Mouse (Mus musculus) thymus, adult 2 months (tissue): ENCODE measurements around the gene Zmiz1. TPM values are rescaled to one million over a fixed set of nuclear protein-coding genes. Genes with fewer than 3 reads are reported as not detected.

Experiments
- DNase-seq: peaks from one replicate; pipeline ENCODE4 v3.0.0; 2021
- H3K27ac ChIP-seq: fragments of 200-500 bp; 2 replicates; pipeline ENCODE4 v1.5.1; 2012; ENCODE audit warnings: low read length, control low read depth; ENCODE audit not compliant: control insufficient read depth, insufficient read depth
- H3K27me3 ChIP-seq: fragments of 200-500 bp; 2 replicates; pipeline ENCODE4 v1.6.1; 2012; ENCODE audit warnings: mild to moderate bottlenecking, low read length, moderate library complexity, mixed read lengths; ENCODE audit not compliant: control insufficient read depth, insufficient read depth
- H3K36me3 ChIP-seq: fragments of 200-500 bp; 2 replicates; pipeline ENCODE4 v1.6.1; 2012; ENCODE audit warnings: mild to moderate bottlenecking, low read length, moderate library complexity; ENCODE audit not compliant: control insufficient read depth, insufficient read depth
- H3K4me1 ChIP-seq: fragments of 200-500 bp; replicated peaks from 2 replicates; pipeline ENCODE4 v1.6.1; 2012; ENCODE audit warnings: low read length; ENCODE audit not compliant: control insufficient read depth, insufficient read depth
- H3K4me3 ChIP-seq: fragments of 200-500 bp; 2 replicates; pipeline ENCODE4 v1.5.1; 2012; ENCODE audit warnings: mild to moderate bottlenecking, low read length, control low read depth, moderate library complexity; ENCODE audit not compliant: control insufficient read depth, insufficient read depth
- CTCF ChIP-seq: fragments of 200-500 bp; IDR thresholded peaks from 2 replicates; pipeline ENCODE4 v1.5.1; 2012; ENCODE audit warnings: mild to moderate bottlenecking, control low read depth, low read length, moderate library complexity, borderline replicate concordance; ENCODE audit not compliant: control insufficient read depth, poor library complexity, insufficient read depth; ENCODE audit errors: extremely low read depth
- POLR2A ChIP-seq: fragments of 200-500 bp; IDR thresholded peaks from 2 replicates; pipeline ENCODE4 v1.6.1; 2012; ENCODE audit warnings: mild to moderate bottlenecking, low read length, control low read depth, moderate library complexity; ENCODE audit not compliant: control insufficient read depth, poor library complexity, insufficient read depth; ENCODE audit errors: extremely low read depth
- WGBS: fragments of 180-500 bp; shearing (Covaris S2); methylation state at CpG from one replicate; pipeline ENCODE4 v1.1.7; 2018; 5-methylcytosine and 5-hydroxymethylcytosine counted together
- polyA plus RNA-seq: library from polyadenylated mRNA; depleted of rRNA; stranded (reverse); fragments of >200 nt; gene quantifications from 2 replicates; pipeline ENCODE4 v1.2.3, GENCODE M21; 2012; rRNA removed

Gene Zmiz1
- 58.9 and 93.6 TPM in 2 replicates for polyA plus RNA-seq

DNA sequence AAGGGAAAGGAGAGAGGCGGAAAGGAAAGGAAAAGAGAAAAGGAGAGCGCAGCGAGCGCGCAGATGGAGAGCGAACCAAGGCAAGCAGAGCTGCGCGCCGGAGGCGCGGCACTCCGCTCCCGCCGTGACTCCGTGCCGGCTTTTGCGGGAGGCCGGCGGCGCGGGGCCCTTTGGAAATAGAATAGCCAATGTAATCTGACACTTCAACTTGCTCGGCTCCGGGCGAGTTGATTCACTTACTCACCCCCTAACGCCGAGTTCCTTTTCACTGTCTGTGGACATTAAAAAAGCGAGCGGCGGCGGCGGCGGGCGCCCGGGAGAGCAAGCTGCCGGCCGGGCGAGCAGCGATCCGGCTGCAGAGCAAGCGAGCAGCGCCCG lies at the start of gene Zmiz1:
TSS of gene Zmiz1 (plus strand) at position 170 of the 378 bp plus-strand sequence.
- peak; percentile 84 for DNase-seq
- peak; percentile 27; the same call in 1 of the 2 replicates for TF ChIP-seq POLR2A
- TF ChIP-seq CTCF: no peak
- Histone ChIP-seq H3K27me3 (no peaks in the 10 kb centered on the region), H3K4me1 (peaks cover 31% of the 10 kb centered on the region), H3K4me3 (peak within 1 kb of the TSS; percentile 86), H3K27ac (peak within 1 kb of the TSS; percentile 62), H3K36me3 (no peaks in the 10 kb centered on the region)
- under 1% methylated on average over 42 of the region's 42 CpGs for WGBS

GRCm38 (mm10) chr14:25411848-25412527 lies 47.0 kb upstream of the Zmiz1 start:
- Histone ChIP-seq H3K4me1 (peaks cover 14% of the 10 kb centered on the region), H3K27me3 (no peaks in the 10 kb centered on the region), H3K27ac (no peak overlapping the region), H3K4me3 (no peak overlapping the region), H3K36me3 (no peaks in the 10 kb centered on the region)
- DNase-seq: no peak
- TF ChIP-seq POLR2A (no peak), CTCF (no peak)
- WGBS: 94% methylated on average over 9 of the region's 9 CpGs

GRCm38 (mm10) chr14:25412811-25413210 lies 46.2 kb upstream of the Zmiz1 start:
- Histone ChIP-seq H3K4me3 (no peak overlapping the region), H3K4me1 (peaks cover 14% of the 10 kb centered on the region), H3K27ac (no peak overlapping the region), H3K36me3 (no peaks in the 10 kb centered on the region), H3K27me3 (no peaks in the 10 kb centered on the region)
- TF ChIP-seq CTCF (no peak), POLR2A (no peak)
- DNase-seq: no peak
- WGBS: 97% methylated on average over 10 of the region's 10 CpGs

DNA sequence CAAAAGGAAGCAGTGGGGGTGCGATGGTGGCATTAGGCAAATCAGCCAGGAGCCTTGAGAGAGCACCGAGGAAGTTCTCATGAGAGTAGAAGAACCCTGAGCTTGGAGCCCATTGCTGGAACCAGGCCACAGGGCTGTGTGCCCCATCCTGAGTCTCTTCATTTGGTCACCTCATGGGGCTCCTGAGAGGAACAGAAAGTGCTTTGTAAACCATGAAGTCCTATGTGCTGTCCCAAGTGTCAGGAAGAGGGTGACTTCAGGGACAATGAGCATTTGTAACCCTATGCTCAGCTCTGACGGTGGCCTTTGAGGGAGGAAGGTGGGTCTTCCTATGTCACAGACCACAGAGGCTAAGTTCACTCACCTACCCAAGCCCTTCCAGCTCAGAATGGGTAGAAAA lies 45.5 kb upstream of the Zmiz1 start:
- Histone ChIP-seq H3K4me1 (peaks cover 14% of the 10 kb centered on the region), H3K36me3 (no peaks in the 10 kb centered on the region), H3K27me3 (no peaks in the 10 kb centered on the region), H3K27ac (no peak overlapping the region), H3K4me3 (no peak overlapping the region)
- 85% methylated on average over 3 of the region's 3 CpGs for WGBS
- TF ChIP-seq POLR2A (no peak), CTCF (no peak)
- no peak for DNase-seq

DNA sequence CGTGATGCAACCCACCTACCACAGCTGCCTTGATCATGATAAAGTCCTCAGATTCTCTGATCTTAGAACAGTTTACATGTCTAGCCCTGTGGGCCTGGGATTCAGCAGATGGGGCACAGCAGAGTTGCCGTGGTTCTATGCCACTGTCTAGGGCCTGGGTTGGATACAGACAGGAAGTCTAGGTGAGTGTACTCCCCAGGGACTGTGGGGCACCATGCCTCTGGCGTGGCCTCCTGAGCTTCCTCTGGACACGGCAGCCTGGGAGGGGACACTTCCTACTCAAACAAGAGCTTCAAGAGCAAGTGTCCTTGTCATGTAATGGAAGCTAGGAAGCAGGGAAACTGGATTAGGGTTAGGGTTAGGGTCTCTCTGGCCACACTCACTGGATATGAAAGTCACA lies 44.9 kb upstream of the Zmiz1 start:
- Histone ChIP-seq H3K36me3 (no peaks in the 10 kb centered on the region), H3K27ac (no peak overlapping the region), H3K27me3 (no peaks in the 10 kb centered on the region), H3K4me1 (peaks cover 15% of the 10 kb centered on the region), H3K4me3 (no peak overlapping the region)
- 46% methylated on average over 4 of the region's 4 CpGs for WGBS
- no peak for DNase-seq
- TF ChIP-seq POLR2A: no peak

GRCm38 (mm10) chr14:25420001-25420690 lies 38.8 kb upstream of the Zmiz1 start:
- peak; percentile 39 for DNase-seq
- Histone ChIP-seq H3K27ac (peak overlapping the region; percentile 80), H3K4me1 (peaks cover 28% of the 10 kb centered on the region), H3K27me3 (no peaks in the 10 kb centered on the region; the same call in 1 of the 2 replicates), H3K4me3 (no peak overlapping the region), H3K36me3 (no peaks in the 10 kb centered on the region)
- 46% methylated on average over 7 of the region's 7 CpGs for WGBS
- TF ChIP-seq POLR2A (no peak), CTCF (no peak)

DNA sequence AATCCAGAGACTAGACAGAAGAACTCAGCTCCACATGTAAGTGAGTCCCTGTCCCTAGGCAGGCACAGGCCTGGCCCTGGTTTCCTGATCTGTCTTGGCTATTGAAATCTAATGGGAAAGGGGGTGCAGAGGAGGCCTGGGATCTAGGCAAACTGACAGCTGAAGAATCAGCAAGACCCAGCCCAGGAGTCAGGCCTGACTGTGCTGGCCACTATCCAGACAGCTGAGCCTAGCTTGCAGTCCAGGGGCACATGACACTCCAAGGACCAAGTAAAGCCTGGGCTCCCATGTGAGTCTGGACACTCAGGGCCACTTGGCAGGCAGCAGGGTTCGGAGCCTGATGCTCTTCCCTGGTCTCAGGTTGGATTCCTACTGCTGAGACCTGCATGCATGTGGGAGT lies 38.0 kb upstream of the Zmiz1 start:
- Histone ChIP-seq H3K4me1 (peaks cover 28% of the 10 kb centered on the region), H3K27me3 (no peaks in the 10 kb centered on the region; the same call in 1 of the 2 replicates), H3K36me3 (no peaks in the 10 kb centered on the region), H3K4me3 (no peak overlapping the region), H3K27ac (peak overlapping the region; percentile 80)
- no peak for DNase-seq
- no peak for TF ChIP-seq CTCF
- no peak for TF ChIP-seq POLR2A
- 96% methylated on average over 1 of the region's 1 CpGs for WGBS
